Mouse (Mus musculus): Measurements from ENCODE around the gene Prkci. TPM values are rescaled to one million over a fixed set of nuclear protein-coding genes. Genes with fewer than 3 reads are reported as not detected.

The Prkci gene
- 15.1 and 16.5 TPM in 2 replicates for polyA plus RNA-seq (2015; fragmentation: Nextera tagmentation; extraction: Ambion mirVana)

DNA sequence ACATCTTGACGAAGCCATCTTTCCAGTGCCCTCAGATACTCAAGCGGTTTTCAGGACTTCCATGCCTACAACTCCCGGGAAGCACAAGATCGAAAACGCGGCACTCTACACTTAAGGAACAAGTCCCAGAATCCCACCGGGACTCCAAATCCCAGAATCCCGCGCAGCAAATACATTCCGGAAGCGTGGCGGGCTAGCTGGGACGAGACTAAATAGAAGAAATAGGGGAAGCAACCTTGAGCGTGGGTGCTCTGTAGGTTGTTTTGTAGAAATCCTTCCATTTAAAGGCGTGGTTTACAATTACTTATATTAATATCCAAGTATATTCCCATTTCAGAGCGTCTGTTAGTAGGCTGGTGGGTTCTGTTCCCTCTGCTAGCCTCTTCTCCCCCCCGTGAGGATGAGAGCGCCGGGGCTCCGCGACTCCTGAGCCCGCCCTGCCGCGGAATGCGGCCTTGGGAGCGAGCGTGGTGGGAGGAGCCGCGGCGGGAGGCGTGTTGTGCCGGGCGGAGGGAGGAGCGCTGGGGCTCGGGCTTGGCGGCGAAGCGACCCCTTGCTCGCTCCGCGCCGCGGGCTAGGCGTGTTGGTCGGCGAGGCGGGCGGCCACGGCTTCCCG is at the start of gene Prkci:
Gene Prkci, plus strand, starts transcription at position 465 of the 616 bp plus-strand sequence.
- Histone ChIP-seq H3K4me3 (peak within 1 kb of the TSS; percentile 81), H3K27me3 (replicated peaks) (no peaks in the 10 kb centered on the region), H3K9ac (peak within 1 kb of the TSS; percentile 93), H3K4me2 (peak within 1 kb of the TSS; percentile 84), H3K9me3 (no peaks in the 10 kb centered on the region), H3K36me3 (no peaks in the 10 kb centered on the region), H3K27ac (replicated peaks) (peak within 1 kb of the TSS; percentile 91), H3K4me1 (peaks cover 32% of the 10 kb centered on the region)
- ATAC-seq (ENCODE audit: extremely low read depth, insufficient number of reproducible peaks, low FRiP score, low TSS enrichment) = peak; percentile 94
- under 1% methylated on average over 49 of the region's 50 CpGs for WGBS

GRCm38 (mm10) chr3:30951652-30952051 is 43.9 kb upstream of the Prkci start:
- no peak overlapping the region for H3K27ac ChIP-seq (replicated peaks)
- H3K27me3 ChIP-seq (replicated peaks) = no peaks in the 10 kb centered on the region
- peaks cover 80% of the 10 kb centered on the region for H3K36me3 ChIP-seq
- 62% methylated on average over 3 of the region's 3 CpGs for WGBS
- no peak overlapping the region for H3K4me2 ChIP-seq
- no peaks in the 10 kb centered on the region for H3K9me3 ChIP-seq
- ATAC-seq (ENCODE audit: extremely low read depth, insufficient number of reproducible peaks, low FRiP score, low TSS enrichment) = no peak
- no peak overlapping the region for H3K9ac ChIP-seq
- no peak overlapping the region for H3K4me3 ChIP-seq
- no peaks in the 10 kb centered on the region for H3K4me1 ChIP-seq

- WGBS = 84% methylated on average over 12 of the region's 12 CpGs
- Histone ChIP-seq H3K4me2 (no peak overlapping the region), H3K27me3 (replicated peaks) (no peaks in the 10 kb centered on the region), H3K36me3 (peaks cover 80% of the 10 kb centered on the region), H3K9ac (no peak overlapping the region), H3K4me3 (no peak overlapping the region), H3K9me3 (no peaks in the 10 kb centered on the region), H3K4me1 (no peaks in the 10 kb centered on the region), H3K27ac (replicated peaks) (no peak overlapping the region)
- no peak for ATAC-seq (ENCODE audit: extremely low read depth, insufficient number of reproducible peaks, low FRiP score, low TSS enrichment)
Observed at GRCm38 (mm10) chr3:30952273-30953070, 43.1 kb upstream of the Prkci start.

- peaks cover 22% of the 10 kb centered on the region for H3K4me1 ChIP-seq
- no peaks in the 10 kb centered on the region for H3K9me3 ChIP-seq
- no peak overlapping the region for H3K27ac ChIP-seq (replicated peaks)
- 89% methylated on average over 6 of the region's 6 CpGs for WGBS
- ATAC-seq (ENCODE audit: extremely low read depth, insufficient number of reproducible peaks, low FRiP score, low TSS enrichment) = no peak
- no peaks in the 10 kb centered on the region for H3K27me3 ChIP-seq (replicated peaks)
- H3K36me3 ChIP-seq = peaks cover 92% of the 10 kb centered on the region
- H3K9ac ChIP-seq = no peak overlapping the region
- H3K4me3 ChIP-seq = no peak overlapping the region
- H3K4me2 ChIP-seq = no peak overlapping the region
Observed at GRCm38 (mm10) chr3:30956327-30956726, 39.2 kb upstream of the Prkci start.

- no peaks in the 10 kb centered on the region for H3K27me3 ChIP-seq (replicated peaks)
- 0 out of 2 replicates have a peak, but pooled peaks cover 4% of the 10 kb centered on the region for H3K9me3 ChIP-seq
- peaks cover 22% of the 10 kb centered on the region for H3K4me1 ChIP-seq
- H3K36me3 ChIP-seq = peaks cover 90% of the 10 kb centered on the region
- H3K4me3 ChIP-seq = no peak overlapping the region
- WGBS = 74% methylated on average over 2 of the region's 2 CpGs
- peak overlapping the region; percentile 54; the same call in 1 of the 2 replicates for H3K27ac ChIP-seq (replicated peaks)
- no peak for ATAC-seq (ENCODE audit: extremely low read depth, insufficient number of reproducible peaks, low FRiP score, low TSS enrichment)
- no peak overlapping the region for H3K4me2 ChIP-seq
- no peak overlapping the region for H3K9ac ChIP-seq
Observed at GRCm38 (mm10) chr3:30958709-30959108, 36.8 kb upstream of the Prkci start.

DNA sequence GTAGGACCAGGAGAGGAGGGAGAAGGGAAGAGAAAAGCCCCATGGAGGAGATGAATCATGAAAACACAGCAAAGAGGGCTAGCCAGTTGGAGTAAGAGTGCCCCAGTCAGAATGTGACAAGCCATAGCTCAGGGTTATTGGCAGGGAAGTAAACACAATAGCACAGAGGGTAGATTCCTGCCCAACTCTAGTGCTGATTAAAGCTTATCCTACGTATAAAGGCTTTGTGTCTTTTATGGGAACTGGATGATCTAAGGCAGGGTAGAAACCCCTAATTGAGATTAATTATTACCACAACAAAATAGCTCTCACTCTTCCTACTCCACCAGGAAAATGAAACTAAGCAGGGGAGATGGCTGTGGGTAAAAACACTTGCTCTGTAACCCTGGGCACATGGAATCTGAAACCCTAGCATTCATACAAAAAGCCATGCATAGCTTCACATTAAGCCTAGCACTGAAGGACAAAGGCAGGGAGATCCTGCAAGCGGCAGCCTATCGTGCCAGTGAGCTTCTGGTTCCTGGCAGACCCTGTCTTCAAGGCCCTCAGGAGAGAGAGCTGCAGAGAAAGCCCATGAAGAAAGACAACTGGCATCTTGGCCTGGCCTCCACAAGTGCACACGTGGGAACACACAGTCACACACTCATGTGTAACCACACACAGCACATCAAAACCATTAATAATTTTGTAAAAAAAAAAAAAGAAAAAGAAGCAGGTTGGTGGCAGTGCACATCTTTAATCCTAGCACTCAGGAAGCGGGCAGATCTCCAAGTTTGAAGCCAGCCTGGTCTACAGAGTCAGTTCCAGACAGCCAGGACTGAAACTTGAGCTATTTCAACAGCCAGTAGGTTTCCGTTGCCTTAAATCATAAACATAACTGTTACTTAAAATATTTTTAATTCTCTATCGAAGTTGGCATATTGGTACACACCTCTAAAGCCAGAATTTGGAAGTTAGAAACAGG is 35.4 kb upstream of the Prkci start:
- WGBS = 68% methylated on average over 7 of the region's 7 CpGs
- peak overlapping the region; percentile 49 for H3K27ac ChIP-seq (replicated peaks)
- no peak overlapping the region for H3K9ac ChIP-seq
- H3K4me1 ChIP-seq = peaks cover 22% of the 10 kb centered on the region
- H3K27me3 ChIP-seq (replicated peaks) = no peaks in the 10 kb centered on the region
- no peak for ATAC-seq (ENCODE audit: extremely low read depth, insufficient number of reproducible peaks, low FRiP score, low TSS enrichment)
- H3K36me3 ChIP-seq = peaks cover 91% of the 10 kb centered on the region
- no peak overlapping the region for H3K4me2 ChIP-seq
- 0 out of 2 replicates have a peak, but pooled peaks cover 4% of the 10 kb centered on the region for H3K9me3 ChIP-seq
- no peak overlapping the region for H3K4me3 ChIP-seq

- no peak overlapping the region for H3K9ac ChIP-seq
- WGBS = 89% methylated on average over 4 of the region's 4 CpGs
- peaks cover 27% of the 10 kb centered on the region for H3K4me1 ChIP-seq
- H3K27ac ChIP-seq (replicated peaks) = no peak overlapping the region
- no peak overlapping the region for H3K4me3 ChIP-seq
- H3K9me3 ChIP-seq = 0 out of 2 replicates have a peak, but pooled peaks cover 4% of the 10 kb centered on the region
- peaks cover 71% of the 10 kb centered on the region for H3K36me3 ChIP-seq
- H3K27me3 ChIP-seq (replicated peaks) = no peaks in the 10 kb centered on the region
- ATAC-seq (ENCODE audit: extremely low read depth, insufficient number of reproducible peaks, low FRiP score, low TSS enrichment) = no peak
- no peak overlapping the region for H3K4me2 ChIP-seq
Observed at GRCm38 (mm10) chr3:30963100-30963499, 32.4 kb upstream of the Prkci start.

DNA sequence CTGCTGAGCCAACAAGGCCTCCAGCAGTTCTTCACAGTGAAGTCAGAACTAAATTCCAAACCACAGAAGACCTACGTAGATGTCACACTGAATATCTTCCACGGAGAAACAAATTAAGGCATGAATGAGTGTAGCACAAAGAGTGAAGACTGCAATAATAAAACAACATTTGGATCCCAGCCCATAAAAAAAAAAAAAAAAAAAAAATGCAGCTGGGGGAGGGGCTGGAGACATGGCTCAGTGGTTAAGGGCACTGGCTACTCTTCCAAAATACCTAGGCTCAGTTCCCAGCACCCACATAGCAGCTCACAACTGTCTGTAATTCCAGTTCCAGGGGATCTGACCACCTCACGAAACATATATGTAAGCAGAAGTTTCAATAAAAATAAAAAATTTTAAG is 31.3 kb upstream of the Prkci start:
- Histone ChIP-seq H3K27me3 (replicated peaks) (no peaks in the 10 kb centered on the region), H3K4me3 (no peak overlapping the region), H3K36me3 (peaks cover 61% of the 10 kb centered on the region), H3K4me2 (no peak overlapping the region), H3K9me3 (0 out of 2 replicates have a peak, but pooled peaks cover 4% of the 10 kb centered on the region), H3K9ac (no peak overlapping the region), H3K4me1 (peaks cover 18% of the 10 kb centered on the region), H3K27ac (replicated peaks) (no peak overlapping the region)
- ATAC-seq (ENCODE audit: extremely low read depth, insufficient number of reproducible peaks, low FRiP score, low TSS enrichment) = no peak
- WGBS = 86% methylated on average over 3 of the region's 3 CpGs

DNA sequence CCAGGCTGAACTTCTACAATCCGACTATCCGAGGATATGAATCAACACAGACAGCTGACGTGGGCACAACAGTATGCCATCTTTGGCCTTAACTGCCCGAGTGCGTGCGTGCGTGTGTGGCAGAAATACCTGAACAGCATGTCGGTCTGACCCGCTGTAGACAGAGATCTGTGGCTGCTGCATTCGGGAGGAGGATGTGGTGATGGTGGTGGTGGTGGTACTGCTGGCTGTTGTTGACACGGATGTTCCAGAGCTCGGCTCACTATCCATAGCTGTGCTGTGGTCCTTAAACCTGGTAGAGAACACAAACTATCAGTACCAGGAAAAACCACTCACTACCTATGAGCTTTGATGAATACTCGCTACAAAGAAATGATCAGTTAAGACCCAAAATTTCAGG is 29.9 kb upstream of the Prkci start:
- WGBS = 89% methylated on average over 13 of the region's 13 CpGs
- Histone ChIP-seq H3K36me3 (peaks cover 47% of the 10 kb centered on the region), H3K4me1 (peaks cover 19% of the 10 kb centered on the region)

DNA sequence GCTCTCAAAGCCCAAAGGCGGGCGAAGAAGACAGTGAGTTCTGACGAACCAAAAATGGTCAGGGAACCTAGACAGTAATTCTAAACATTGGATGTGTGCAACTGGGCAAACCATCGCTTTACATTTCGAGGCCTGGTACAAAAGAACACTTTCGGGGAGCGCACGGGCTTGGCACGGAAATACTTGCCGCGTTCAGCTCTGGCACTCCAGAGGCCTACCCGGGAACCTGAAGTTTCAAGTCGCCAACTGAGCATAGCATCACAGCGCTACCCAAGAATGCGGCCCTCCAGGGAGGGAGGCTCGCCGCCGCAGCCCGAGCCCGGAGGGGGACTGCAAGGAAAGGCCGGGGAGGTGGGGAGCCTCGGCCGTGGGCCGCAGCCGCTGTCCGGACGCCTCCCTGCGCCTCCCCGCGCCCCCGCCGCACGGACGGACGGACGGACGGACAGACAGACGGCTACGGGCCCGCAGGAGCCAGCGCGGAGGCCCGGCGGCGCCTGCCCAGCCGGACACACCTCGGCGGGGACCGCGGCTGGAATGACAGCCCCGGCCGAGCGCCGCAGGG is 26.9 kb upstream of the Prkci start:
- peak; percentile 50; the same call in 1 of the 2 replicates for ATAC-seq (ENCODE audit: extremely low read depth, insufficient number of reproducible peaks, low FRiP score, low TSS enrichment)
- peak overlapping the region; percentile 95 for H3K9ac ChIP-seq
- H3K27me3 ChIP-seq (replicated peaks) = no peaks in the 10 kb centered on the region
- peak overlapping the region; percentile 75 for H3K4me2 ChIP-seq
- no peaks in the 10 kb centered on the region for H3K9me3 ChIP-seq
- peak overlapping the region; percentile 94 for H3K27ac ChIP-seq (replicated peaks)
- peaks cover 19% of the 10 kb centered on the region for H3K4me1 ChIP-seq
- WGBS = under 1% methylated on average over 47 of the region's 54 CpGs
- H3K36me3 ChIP-seq = peaks cover 23% of the 10 kb centered on the region
- H3K4me3 ChIP-seq = peak overlapping the region; percentile 91

More for the DNA sequence above, 29.9 kb upstream of the Prkci start:
- Histone ChIP-seq H3K27me3 (replicated peaks) (no peaks in the 10 kb centered on the region), H3K9ac (no peak overlapping the region), H3K4me3 (no peak overlapping the region), H3K27ac (replicated peaks) (no peak overlapping the region), H3K4me2 (no peak overlapping the region), H3K9me3 (0 out of 2 replicates have a peak, but pooled peaks cover 4% of the 10 kb centered on the region)
- no peak for ATAC-seq (ENCODE audit: extremely low read depth, insufficient number of reproducible peaks, low FRiP score, low TSS enrichment)
